Mouse (Mus musculus) embryonic facial prominence, embryonic 11.5 days (tissue): ENCODE measurements around the gene Gpr146. TPM values are rescaled to one million over a fixed set of nuclear protein-coding genes. Genes with fewer than 3 reads are reported as not detected.
A peak's percentile ranks its signal among the peaks of the same experiment; 100 is the strongest.

Experiments
- ATAC-seq: fragments of 200-750 bp; cut with Nextera tagmentation; replicated peaks from 2 replicates; pipeline ENCODE4 v1.8.0; 2017; ENCODE audit warnings: low read depth; ENCODE audit not compliant: insufficient number of reproducible peaks, low FRiP score, low TSS enrichment
- DNase-seq: peaks from one replicate; pipeline ENCODE4 v3.0.0-alpha.2; 2015; ENCODE audit warnings: low spot score
- H3K27ac ChIP-seq: fragments of 300-500 bp; sonication (generic); replicated peaks from 2 replicates; pipeline ENCODE4 v1.5.1; 2014; ENCODE audit warnings: mild to moderate bottlenecking, low read depth, low read length, control low read depth
- H3K27me3 ChIP-seq: fragments of 300-500 bp; sonication (generic); 2 replicates; pipeline ENCODE4 v1.6.1; 2014; ENCODE audit warnings: mild to moderate bottlenecking, low read length, moderate library complexity, mixed read lengths; ENCODE audit not compliant: control insufficient read depth, insufficient read depth
- H3K36me3 ChIP-seq: fragments of 300-500 bp; sonication (generic); replicated peaks from 2 replicates; pipeline ENCODE4 v1.6.1; 2014; ENCODE audit warnings: low read depth, mild to moderate bottlenecking, low read length, moderate library complexity, mixed read lengths; ENCODE audit not compliant: control insufficient read depth, insufficient read depth
- H3K4me1 ChIP-seq: fragments of 300-500 bp; sonication (generic); 2 replicates; pipeline ENCODE4 v1.6.1; 2014; ENCODE audit warnings: low read length, mixed read lengths; ENCODE audit not compliant: control insufficient read depth, insufficient read depth
- H3K4me2 ChIP-seq: fragments of 300-500 bp; sonication (generic); 2 replicates; pipeline ENCODE4 v1.6.1; 2014; ENCODE audit warnings: low read depth, mild to moderate bottlenecking, control low read depth, low read length, moderate library complexity
- H3K4me3 ChIP-seq: fragments of 300-500 bp; sonication (generic); 2 replicates; pipeline ENCODE4 v1.5.1; 2014; ENCODE audit warnings: low read depth, low read length, control low read depth
- H3K9ac ChIP-seq: fragments of 300-500 bp; sonication (generic); replicated peaks from 2 replicates; pipeline ENCODE4 v1.6.1; 2014; ENCODE audit warnings: mild to moderate bottlenecking, control low read depth, low read length
- H3K9me3 ChIP-seq: fragments of 300-500 bp; sonication (generic); replicated peaks from 2 replicates; pipeline ENCODE4 v1.6.1; 2016; ENCODE audit warnings: mild to moderate bottlenecking, low read length, inconsistent platforms, mixed read lengths; ENCODE audit not compliant: control insufficient read depth
- WGBS: fragments of 180-500 bp; shearing (Covaris S2); extraction: QIAGEN DNeasy Blood & Tissue Kit; methylation state at CpG from one replicate; pipeline ENCODE4 v1.1.7; 2014; 5-methylcytosine and 5-hydroxymethylcytosine counted together
- polyA plus RNA-seq: library from polyadenylated mRNA; unstranded; fragments of >200 nt; fragmentation: Nextera tagmentation; extraction: Ambion mirVana; gene quantifications from 2 replicates; pipeline ENCODE4 v1.2.1, GENCODE M21; 2014

Gpr146 gene
- polyA plus RNA-seq, 1 experiment from 2014 or later, result 1.7 TPM

- Histone ChIP-seq H3K27me3 (no peaks in the 10 kb centered on the region), H3K9me3 (no peaks in the 10 kb centered on the region), H3K36me3 (no peaks in the 10 kb centered on the region), H3K4me2 (no peak within 1 kb of the TSS), H3K4me3 (no peak within 1 kb of the TSS), H3K4me1 (0 out of 2 replicates have a peak, but pooled peaks cover 2% of the 10 kb centered on the region), H3K27ac (0 out of 2 replicates have a peak within 1 kb of the TSS, but pooled peaks have one; percentile 6), H3K9ac (peak within 1 kb of the TSS; percentile 18; the same call in 1 of the 2 replicates)
- DNase-seq, result no peak
- no peak for ATAC-seq
- 50% methylated on average over 5 of the region's 5 CpGs for WGBS
These were observed 26.4 kb upstream of the Gpr146 start, which contains the start of gene Cox19 for GRCm38 (mm10) chr5:139351134-139351533. Gene Cox19, minus strand, starts transcription at chr5:139351418.

- WGBS, result 25% methylated on average over 8 of the region's 8 CpGs
- DNase-seq (no peak), ATAC-seq (no peak)
- Histone ChIP-seq H3K4me2 (no peak overlapping the region), H3K27ac (0 out of 2 replicates have a peak overlapping the region, but pooled peaks have one; percentile 6), H3K9me3 (no peaks in the 10 kb centered on the region), H3K9ac (peak overlapping the region; percentile 18; the same call in 1 of the 2 replicates), H3K36me3 (no peaks in the 10 kb centered on the region), H3K27me3 (no peaks in the 10 kb centered on the region), H3K4me3 (no peak overlapping the region), H3K4me1 (0 out of 2 replicates have a peak, but pooled peaks cover 2% of the 10 kb centered on the region)
These were observed 25.9 kb upstream of the Gpr146 start for GRCm38 (mm10) chr5:139351628-139352027.

GRCm38 (mm10) chr5:139352317-139352716 lies 25.2 kb upstream of the Gpr146 start, which contains the start of gene Cyp2w1:
Gene Cyp2w1, plus strand, starts transcription at chr5:139352617.
- no peaks in the 10 kb centered on the region for H3K27me3 ChIP-seq
- 0 out of 2 replicates have a peak within 1 kb of the TSS, but pooled peaks have one; percentile 6 for H3K27ac ChIP-seq
- H3K9me3 ChIP-seq, result no peaks in the 10 kb centered on the region
- DNase-seq (no peak), ATAC-seq (no peak)
- WGBS, result 65% methylated on average over 6 of the region's 6 CpGs
- no peak within 1 kb of the TSS for H3K4me2 ChIP-seq
- H3K36me3 ChIP-seq, result no peaks in the 10 kb centered on the region
- H3K4me3 ChIP-seq, result no peak within 1 kb of the TSS
- H3K9ac ChIP-seq, result peak within 1 kb of the TSS; percentile 18; the same call in 1 of the 2 replicates
- H3K4me1 ChIP-seq, result 0 out of 2 replicates have a peak, but pooled peaks cover 2% of the 10 kb centered on the region

GRCm38 (mm10) chr5:139353496-139353895 lies 24.0 kb upstream of the Gpr146 start:
- Histone ChIP-seq H3K4me3 (no peak overlapping the region), H3K4me1 (0 out of 2 replicates have a peak, but pooled peaks cover 2% of the 10 kb centered on the region), H3K4me2 (no peak overlapping the region), H3K9me3 (no peaks in the 10 kb centered on the region), H3K27me3 (no peaks in the 10 kb centered on the region), H3K36me3 (no peaks in the 10 kb centered on the region), H3K27ac (no peak overlapping the region), H3K9ac (no peak overlapping the region)
- 60% methylated on average over 10 of the region's 10 CpGs for WGBS
- DNase-seq (peak; percentile 27), ATAC-seq (no peak)

- H3K36me3 ChIP-seq, result no peaks in the 10 kb centered on the region
- no peak for DNase-seq
- no peak overlapping the region for H3K9ac ChIP-seq
- 0 out of 2 replicates have a peak, but pooled peaks cover 2% of the 10 kb centered on the region for H3K4me1 ChIP-seq
- no peaks in the 10 kb centered on the region for H3K27me3 ChIP-seq
- H3K27ac ChIP-seq, result no peak overlapping the region
- H3K4me2 ChIP-seq, result no peak overlapping the region; the same call in 1 of the 2 replicates
- 83% methylated on average over 11 of the region's 11 CpGs for WGBS
- no peak overlapping the region for H3K4me3 ChIP-seq
- no peaks in the 10 kb centered on the region for H3K9me3 ChIP-seq
- no peak for ATAC-seq
These were observed 23.6 kb upstream of the Gpr146 start for GRCm38 (mm10) chr5:139353946-139354345.

GRCm38 (mm10) chr5:139355235-139355772 lies 22.2 kb upstream of the Gpr146 start:
- no peak overlapping the region for H3K9ac ChIP-seq
- no peaks in the 10 kb centered on the region for H3K36me3 ChIP-seq
- H3K9me3 ChIP-seq, result no peaks in the 10 kb centered on the region
- 0 out of 2 replicates have a peak, but pooled peaks cover 2% of the 10 kb centered on the region for H3K4me1 ChIP-seq
- ATAC-seq (no peak; the same call in 1 of the 2 replicates), DNase-seq (peak; percentile 80)
- no peak overlapping the region for H3K4me2 ChIP-seq
- no peak overlapping the region for H3K4me3 ChIP-seq
- 37% methylated on average over 19 of the region's 19 CpGs for WGBS
- H3K27me3 ChIP-seq, result no peaks in the 10 kb centered on the region
- H3K27ac ChIP-seq, result no peak overlapping the region

- Histone ChIP-seq H3K27me3 (no peaks in the 10 kb centered on the region), H3K36me3 (no peaks in the 10 kb centered on the region), H3K9me3 (no peaks in the 10 kb centered on the region), H3K9ac (no peak overlapping the region), H3K4me2 (no peak overlapping the region), H3K4me3 (no peak overlapping the region), H3K27ac (no peak overlapping the region), H3K4me1 (no peaks in the 10 kb centered on the region)
- WGBS, result 65% methylated on average over 2 of the region's 2 CpGs
- ATAC-seq, result no peak
- peak; percentile 54 for DNase-seq
These were observed 18.8 kb upstream of the Gpr146 start for GRCm38 (mm10) chr5:139358653-139359052.

- Histone ChIP-seq H3K9ac (no peak overlapping the region), H3K36me3 (no peaks in the 10 kb centered on the region), H3K9me3 (no peaks in the 10 kb centered on the region), H3K27ac (no peak overlapping the region), H3K4me1 (no peaks in the 10 kb centered on the region), H3K4me2 (no peak overlapping the region), H3K27me3 (no peaks in the 10 kb centered on the region), H3K4me3 (no peak overlapping the region)
- ATAC-seq, result no peak
- no peak for DNase-seq
- WGBS, result 96% methylated on average over 5 of the region's 5 CpGs
These were observed 18.3 kb upstream of the Gpr146 start for GRCm38 (mm10) chr5:139359244-139359643.
